Mouse (Mus musculus) forebrain, embryonic 10.5 days (tissue): ENCODE data around the gene Aifm2. TPM values are rescaled to one million over a fixed set of nuclear protein-coding genes. Genes with fewer than 3 reads are reported as not detected.

Source experiments
- DNase-seq: peaks from one replicate; pipeline ENCODE4 v3.0.0-alpha.2; 2017; ENCODE audit warnings: low spot score; ENCODE audit errors: extremely low spot score
- H3K27ac ChIP-seq: fragments of 300-500 bp; sonication (generic); 2 replicates; pipeline ENCODE4 v1.5.1; 2016; ENCODE audit warnings: mild to moderate bottlenecking
- H3K27me3 ChIP-seq: fragments of 300-500 bp; sonication (generic); 2 replicates; pipeline ENCODE4 v1.6.1; 2016; ENCODE audit warnings: mild to moderate bottlenecking; ENCODE audit not compliant: poor library complexity, severe bottlenecking
- H3K36me3 ChIP-seq: fragments of 300-500 bp; sonication (generic); replicated peaks from 2 replicates; pipeline ENCODE4 v1.6.1; 2016; ENCODE audit warnings: mild to moderate bottlenecking, moderate library complexity
- H3K4me1 ChIP-seq: fragments of 300-500 bp; sonication (generic); 2 replicates; pipeline ENCODE4 v1.6.1; 2016
- H3K4me3 ChIP-seq: fragments of 300-500 bp; sonication (generic); 2 replicates; pipeline ENCODE4 v1.5.1; 2016; ENCODE audit warnings: mild to moderate bottlenecking, moderate library complexity
- H3K9me3 ChIP-seq: fragments of 300-500 bp; sonication (generic); 2 replicates; pipeline ENCODE4 v1.6.1; 2016; ENCODE audit warnings: mild to moderate bottlenecking, moderate library complexity
- WGBS: fragments of 180-500 bp; shearing (Covaris S2); methylation state at CpG from one replicate; pipeline ENCODE4 v1.1.7; 2016; 5-methylcytosine and 5-hydroxymethylcytosine counted together
- polyA plus RNA-seq: library from polyadenylated mRNA; unstranded; fragments of >200 nt; fragmentation: Nextera tagmentation; extraction: Ambion mirVana; gene quantifications from 2 replicates; pipeline ENCODE4 v1.2.1, GENCODE M21; 2016

Aifm2 gene
- polyA plus RNA-seq: 8.9 and 9.2 TPM in 2 replicates

DNA sequence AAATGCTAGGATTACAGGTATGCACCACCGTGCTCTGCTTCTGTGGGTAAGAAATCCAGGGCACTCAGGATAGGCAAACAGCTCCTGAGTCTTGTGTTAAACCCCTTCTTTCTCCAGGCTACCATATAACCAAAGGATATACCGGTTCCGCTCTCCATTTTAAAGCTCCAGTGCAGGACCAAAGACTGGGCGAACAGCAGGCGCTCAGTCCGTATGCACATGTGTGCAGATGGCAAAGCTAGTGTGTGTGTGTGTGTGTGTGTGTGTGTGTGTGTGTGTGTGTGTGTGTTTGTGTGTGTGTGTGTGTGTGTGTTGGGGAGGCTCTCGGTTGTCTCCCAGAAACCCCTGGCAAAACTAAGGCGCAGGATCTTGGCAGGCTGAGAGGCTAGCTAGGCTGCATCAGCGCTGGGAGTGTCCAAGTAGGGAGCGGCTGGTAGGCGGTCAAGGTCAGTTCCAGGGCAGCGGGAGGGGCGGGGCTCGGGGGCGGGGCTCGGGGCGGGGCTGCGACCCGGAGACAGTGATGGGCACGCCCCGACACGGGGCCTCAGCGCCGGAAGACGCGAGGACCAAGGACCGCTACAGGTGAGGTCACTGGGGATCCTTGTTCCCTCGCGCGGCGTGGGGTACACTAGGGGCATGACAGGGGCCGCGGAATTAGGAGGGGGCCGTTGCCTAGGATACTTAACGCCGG, at the start of gene Aifm2:
Aifm2 (plus strand) TSS at position 493 of the 691 bp plus-strand sequence.
- Histone ChIP-seq H3K4me3 (peak within 1 kb of the TSS; percentile 60), H3K27ac (peak within 1 kb of the TSS; percentile 67), H3K27me3 (peaks cover 37% of the 10 kb centered on the region), H3K36me3 (no peaks in the 10 kb centered on the region), H3K9me3 (no peaks in the 10 kb centered on the region), H3K4me1 (peaks cover 16% of the 10 kb centered on the region)
- 17% methylated on average over 34 of the region's 36 CpGs for WGBS
- peak; percentile 82 for DNase-seq

DNA sequence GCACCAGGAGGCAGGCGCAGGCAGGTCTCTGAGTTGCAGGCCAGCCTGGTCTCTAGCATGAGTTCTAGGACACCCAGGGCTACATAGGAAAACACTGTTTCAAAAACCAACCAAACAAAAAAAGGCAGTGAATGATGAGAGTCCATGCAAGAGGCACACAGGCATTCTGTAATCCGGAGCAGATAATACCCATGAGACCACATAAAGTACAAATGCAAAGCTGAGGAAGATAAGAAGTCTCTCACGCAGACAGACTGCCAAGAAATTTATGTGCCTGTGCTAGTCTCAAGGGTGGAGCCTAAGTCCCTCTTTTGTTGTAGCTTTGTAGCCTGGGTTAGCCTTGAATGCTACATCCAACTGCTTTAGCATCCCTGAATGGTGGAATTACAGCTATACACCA, 49.4 kb upstream of the Aifm2 start:
- no peak for DNase-seq
- WGBS: 94% methylated on average over 3 of the region's 3 CpGs
- H3K36me3 ChIP-seq: peaks cover 100% of the 10 kb centered on the region
- H3K9me3 ChIP-seq: no peaks in the 10 kb centered on the region
- no peak overlapping the region for H3K4me3 ChIP-seq
- H3K4me1 ChIP-seq: no peaks in the 10 kb centered on the region
- no peak overlapping the region for H3K27ac ChIP-seq
- no peaks in the 10 kb centered on the region for H3K27me3 ChIP-seq

GRCm38 (mm10) chr10:61669289-61669688, 45.8 kb upstream of the Aifm2 start:
- H3K4me1 ChIP-seq: no peaks in the 10 kb centered on the region
- H3K9me3 ChIP-seq: no peaks in the 10 kb centered on the region
- H3K4me3 ChIP-seq: no peak overlapping the region
- WGBS: 92% methylated on average over 7 of the region's 7 CpGs
- no peak for DNase-seq
- peaks cover 99% of the 10 kb centered on the region for H3K36me3 ChIP-seq
- no peaks in the 10 kb centered on the region for H3K27me3 ChIP-seq
- H3K27ac ChIP-seq: no peak overlapping the region

DNA sequence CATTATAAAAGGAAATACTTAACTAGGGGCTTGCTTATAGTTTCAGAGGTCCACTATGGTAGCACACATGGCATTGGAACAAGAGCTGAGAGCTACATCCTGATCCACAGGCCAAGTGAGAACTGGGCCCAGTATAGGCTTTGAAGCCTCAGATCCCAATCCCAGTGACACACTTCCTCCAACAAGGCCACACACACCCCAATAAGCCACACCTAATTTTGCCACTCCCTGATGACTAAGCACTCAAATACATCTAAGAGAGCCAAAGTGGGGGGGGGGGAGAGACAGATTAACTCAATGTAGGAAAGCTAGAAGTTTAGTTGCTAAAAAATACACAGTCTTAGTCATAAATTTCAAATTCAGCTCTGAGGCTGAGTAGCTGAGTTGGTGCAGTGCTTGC, 45.2 kb upstream of the Aifm2 start:
- H3K36me3 ChIP-seq: peaks cover 99% of the 10 kb centered on the region
- H3K4me3 ChIP-seq: no peak overlapping the region
- H3K4me1 ChIP-seq: no peaks in the 10 kb centered on the region

GRCm38 (mm10) chr10:61670758-61671157, 44.3 kb upstream of the Aifm2 start:
- DNase-seq: no peak
- Histone ChIP-seq H3K27me3 (no peaks in the 10 kb centered on the region), H3K4me3 (no peak overlapping the region), H3K27ac (no peak overlapping the region), H3K36me3 (peaks cover 97% of the 10 kb centered on the region), H3K9me3 (no peaks in the 10 kb centered on the region), H3K4me1 (no peaks in the 10 kb centered on the region)
- WGBS: 94% methylated on average over 3 of the region's 3 CpGs

More for the DNA sequence above, 45.2 kb upstream of the Aifm2 start:
- no peak for DNase-seq
- H3K9me3 ChIP-seq: no peaks in the 10 kb centered on the region
- H3K27me3 ChIP-seq: no peaks in the 10 kb centered on the region
- H3K27ac ChIP-seq: no peak overlapping the region

DNA sequence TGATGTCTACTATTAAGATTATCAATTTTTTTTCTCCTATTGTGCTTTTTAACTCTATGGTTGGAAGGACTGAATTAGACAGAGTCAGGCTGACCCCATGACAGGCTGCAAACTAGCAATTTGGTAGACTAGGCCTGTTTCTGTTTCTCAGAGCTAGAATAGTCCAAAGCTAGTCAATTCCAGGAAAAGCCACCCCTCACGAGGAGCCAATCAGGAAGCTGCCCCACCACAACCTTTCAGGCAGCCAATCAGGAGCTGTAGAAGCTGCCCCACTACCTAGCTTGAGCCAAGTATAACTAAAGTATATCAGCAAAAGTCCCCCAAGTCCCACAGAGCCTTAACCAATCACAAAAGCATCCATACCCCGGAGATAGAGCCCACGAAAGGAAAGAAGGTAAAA, 39.1 kb upstream of the Aifm2 start:
- Histone ChIP-seq H3K4me3 (no peak overlapping the region), H3K9me3 (no peaks in the 10 kb centered on the region), H3K27ac (no peak overlapping the region), H3K36me3 (peaks cover 49% of the 10 kb centered on the region), H3K27me3 (no peaks in the 10 kb centered on the region), H3K4me1 (peaks cover 13% of the 10 kb centered on the region)
- WGBS: 93% methylated on average over 3 of the region's 3 CpGs
- no peak for DNase-seq

- Histone ChIP-seq H3K4me3 (peak overlapping the region; percentile 99), H3K36me3 (peaks cover 22% of the 10 kb centered on the region), H3K27me3 (no peaks in the 10 kb centered on the region), H3K27ac (peak overlapping the region; percentile 94), H3K4me1 (peaks cover 23% of the 10 kb centered on the region), H3K9me3 (no peaks in the 10 kb centered on the region)
- 39% methylated on average over 9 of the region's 9 CpGs for WGBS
- no peak for DNase-seq
Measured at GRCm38 (mm10) chr10:61679545-61679944, 35.5 kb upstream of the Aifm2 start.

DNA sequence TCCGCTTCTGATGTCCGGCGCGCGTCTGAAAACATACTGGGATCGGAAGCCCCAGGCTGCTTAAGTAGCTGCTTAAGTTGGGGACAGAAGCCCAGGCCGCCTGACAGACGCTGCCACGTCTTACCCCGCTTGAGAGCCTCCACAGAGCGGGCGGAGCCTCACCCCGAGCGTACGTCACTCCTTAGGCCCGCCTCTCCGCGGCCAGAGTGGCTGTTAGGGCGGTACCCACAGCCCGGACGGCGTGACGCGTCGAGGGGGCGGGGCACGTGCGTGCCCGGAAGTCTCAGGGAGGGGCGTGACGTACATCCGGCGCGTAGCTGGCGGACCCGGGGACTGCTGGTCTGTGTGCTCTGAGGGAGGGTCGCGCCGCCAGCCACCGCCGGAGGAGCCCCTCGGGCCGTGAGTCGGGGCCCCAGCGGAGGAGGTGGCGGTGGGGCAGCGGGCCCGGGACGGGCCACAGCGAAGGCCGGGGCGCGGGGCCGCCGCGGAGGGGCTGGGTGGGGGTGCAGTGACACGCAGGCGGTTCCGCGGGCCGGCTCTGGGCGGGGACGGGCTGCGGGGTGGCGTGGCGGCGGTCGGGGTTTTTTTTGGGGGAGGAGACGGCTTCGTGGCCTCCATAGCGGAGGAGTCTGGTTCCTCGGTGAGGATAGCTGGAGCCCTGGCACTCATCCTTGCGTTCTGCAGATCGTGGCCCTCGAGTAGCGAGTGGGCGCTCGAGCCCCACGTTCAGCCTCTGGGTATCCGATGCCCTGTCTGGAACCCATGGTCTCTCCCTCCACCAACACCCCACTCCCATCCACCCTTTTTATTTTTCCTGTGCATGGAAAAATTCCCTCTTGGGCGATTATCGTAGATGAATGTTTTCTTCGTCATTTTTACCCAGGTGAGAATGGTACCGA, 34.8 kb upstream of the Aifm2 start, which contains the start of gene Sar1a:
Sar1a (plus strand) TSS at position 285 of the 899 bp plus-strand sequence.
- peak; percentile 100 for DNase-seq
- peak within 1 kb of the TSS; percentile 99 for H3K4me3 ChIP-seq
- no peaks in the 10 kb centered on the region for H3K27me3 ChIP-seq
- H3K9me3 ChIP-seq: no peaks in the 10 kb centered on the region
- H3K36me3 ChIP-seq: peaks cover 22% of the 10 kb centered on the region
- H3K4me1 ChIP-seq: peaks cover 23% of the 10 kb centered on the region
- H3K27ac ChIP-seq: peak within 1 kb of the TSS; percentile 94
- WGBS: under 1% methylated on average over 82 of the region's 84 CpGs

DNA sequence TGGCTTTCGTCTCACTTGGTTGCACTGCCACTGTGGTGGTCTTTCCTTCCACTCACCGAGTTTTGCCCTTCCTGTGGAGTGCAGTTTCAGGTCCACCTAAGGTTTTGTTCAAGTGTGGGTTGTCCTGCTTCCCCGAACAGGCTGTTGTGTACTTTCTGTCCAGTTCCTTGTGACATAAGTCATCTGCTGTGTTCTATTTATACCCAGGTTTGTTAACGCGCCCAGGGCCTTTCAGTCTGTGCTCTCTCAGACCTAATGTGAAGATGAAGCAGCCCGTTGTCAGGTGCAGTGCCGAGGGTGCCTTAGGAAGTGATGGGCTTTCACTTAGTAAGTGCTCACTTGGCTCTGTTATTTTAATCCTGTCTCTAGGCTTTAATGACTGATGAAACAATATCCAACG, 25.7 kb upstream of the Aifm2 start:
- Histone ChIP-seq H3K36me3 (peaks cover 97% of the 10 kb centered on the region), H3K4me3 (no peak overlapping the region), H3K27me3 (no peaks in the 10 kb centered on the region), H3K4me1 (no peaks in the 10 kb centered on the region), H3K9me3 (no peaks in the 10 kb centered on the region), H3K27ac (no peak overlapping the region)
- WGBS: 92% methylated on average over 8 of the region's 8 CpGs
- no peak for DNase-seq

GRCm38 (mm10) chr10:61693563-61693962, 21.5 kb upstream of the Aifm2 start:
- no peak for DNase-seq
- Histone ChIP-seq H3K27me3 (no peaks in the 10 kb centered on the region), H3K4me1 (peaks cover 27% of the 10 kb centered on the region), H3K27ac (no peak overlapping the region), H3K4me3 (no peak overlapping the region), H3K9me3 (no peaks in the 10 kb centered on the region), H3K36me3 (peaks cover 67% of the 10 kb centered on the region)
- WGBS: 71% methylated on average over 4 of the region's 4 CpGs

GRCm38 (mm10) chr10:61694870-61695670, 20.0 kb upstream of the Aifm2 start, which contains the start of gene Tysnd1:
Tysnd1 (plus strand) TSS chr10:61695514.
- peaks cover 66% of the 10 kb centered on the region for H3K36me3 ChIP-seq
- WGBS: under 1% methylated on average over 42 of the region's 42 CpGs
- H3K9me3 ChIP-seq: no peaks in the 10 kb centered on the region
- peak; percentile 96 for DNase-seq
- peak within 1 kb of the TSS; percentile 85 for H3K27ac ChIP-seq
- peaks cover 29% of the 10 kb centered on the region for H3K4me1 ChIP-seq
- H3K4me3 ChIP-seq: peak within 1 kb of the TSS; percentile 99
- H3K27me3 ChIP-seq: no peaks in the 10 kb centered on the region
